8 mouse cellular contexts compared by ENCODE assay signal in genomic region chr10:128821358-128822056, GRCm38 (mm10). TPM values are rescaled to one million over a fixed set of nuclear protein-coding genes. Genes with fewer than 3 reads are reported as not detected.
DNase-seq lines count a peak whose midpoint lies in the region; ATAC-seq and TF ChIP-seq lines count a peak whose summit lies in the region.

Gene Ormdl2 (minus strand): TSS chr10:128821645.

- peak within 1 kb of the TSS; percentile 10 for H3K27ac ChIP-seq in bone marrow macrophage, adult 2 months (ENCODE audit: insufficient read depth, low read depth, low read length)
- peak within 1 kb of the TSS; percentile 36 for H3K27ac ChIP-seq in embryonic fibroblast, embryonic 13.5 days (ENCODE audit: insufficient read depth, low read length)
- H3K27ac ChIP-seq in kidney, embryonic 14.5 days (ENCODE audit: low read depth, low read length) = peak within 1 kb of the TSS; percentile 56; the same call in 1 of the 2 replicates
- peak within 1 kb of the TSS; percentile 81 for H3K27ac ChIP-seq in limb, embryonic 15.5 days

- no peaks in the 10 kb centered on the region for H3K27me3 ChIP-seq in kidney, embryonic 14.5 days (ENCODE audit: control insufficient read depth, insufficient read depth, low read length)
- no peaks in the 10 kb centered on the region for H3K27me3 ChIP-seq in limb, embryonic 15.5 days

- H3K9ac ChIP-seq in kidney, embryonic 14.5 days (ENCODE audit: low read depth, low read length) = peak within 1 kb of the TSS; percentile 80
- peak within 1 kb of the TSS; percentile 83 for H3K9ac ChIP-seq in limb, embryonic 15.5 days

- H3K4me1 ChIP-seq in bone marrow macrophage, adult 2 months (ENCODE audit: control insufficient read depth, insufficient read depth, low read length) = peaks cover 12% of the 10 kb centered on the region
- H3K4me1 ChIP-seq in embryonic fibroblast, embryonic 13.5 days (ENCODE audit: control insufficient read depth, insufficient read depth, low read length) = no peaks in the 10 kb centered on the region
- H3K4me1 ChIP-seq in kidney, embryonic 14.5 days (ENCODE audit: control insufficient read depth, insufficient read depth, low read length) = peaks cover 7% of the 10 kb centered on the region
- peaks cover 12% of the 10 kb centered on the region for H3K4me1 ChIP-seq in limb, embryonic 15.5 days

- no peak for TF ChIP-seq CTCF in bone marrow macrophage, adult 2 months (IDR thresholded peaks at IDR 0.05; ENCODE audit: low read depth, low read length)
- TF ChIP-seq CTCF in embryonic fibroblast, embryonic 13.5 days (IDR thresholded peaks at IDR 0.05; ENCODE audit: borderline replicate concordance, insufficient read depth, low read length) = no peak

- peaks cover 41% of the 10 kb centered on the region for H3K36me3 ChIP-seq in kidney, embryonic 14.5 days (ENCODE audit: control insufficient read depth, insufficient read depth, low read length)
- H3K36me3 ChIP-seq in limb, embryonic 15.5 days = peaks cover 33% of the 10 kb centered on the region

- DNase-seq in A20 (ENCODE audit: low read depth, low spot score) = peak; percentile 100
- peak; percentile 99 for DNase-seq in heart, adult 9 months (ENCODE audit: low spot score in 2 of 2)
- peak; percentile 97 to 99 for DNase-seq in monocyte, adult 2 months (ENCODE audit: low read depth in 1 of 2, low spot score in 2 of 2)
- DNase-seq in spleen, postnatal 36 days (ENCODE audit: low spot score in 2 of 2) = peak; percentile 98 to 99

- TF ChIP-seq POLR2A in bone marrow macrophage, adult 2 months (IDR thresholded peaks at IDR 0.05; ENCODE audit: borderline replicate concordance, low read depth, low read length) = no peak
- peak; percentile 75 for TF ChIP-seq POLR2A in embryonic fibroblast, embryonic 13.5 days (IDR thresholded peaks at IDR 0.05; ENCODE audit: low read depth, low read length)

- ATAC-seq in kidney, embryonic 14.5 days (ENCODE audit: low FRiP score, low TSS enrichment) = peak; percentile 100
- ATAC-seq in limb, embryonic 15.5 days (ENCODE audit: insufficient number of reproducible peaks, low FRiP score, low TSS enrichment, low read depth) = peak; percentile 100

- under 1% methylated on average over 46 of the region's 46 CpGs for WGBS in kidney, embryonic 14.5 days
- under 1% methylated on average over 46 of the region's 46 CpGs for WGBS in limb, embryonic 15.5 days

- peak within 1 kb of the TSS; percentile 68 for H3K4me3 ChIP-seq in bone marrow macrophage, adult 2 months (ENCODE audit: insufficient read depth, low read length)
- H3K4me3 ChIP-seq in embryonic fibroblast, embryonic 13.5 days (ENCODE audit: insufficient read depth, low read length) = peak within 1 kb of the TSS; percentile 88
- peak within 1 kb of the TSS; percentile 90 for H3K4me3 ChIP-seq in kidney, embryonic 14.5 days (ENCODE audit: low read length)
- peak within 1 kb of the TSS; percentile 75 for H3K4me3 ChIP-seq in limb, embryonic 15.5 days

- H3K9me3 ChIP-seq in kidney, embryonic 14.5 days (ENCODE audit: control insufficient read depth, low read length) = no peaks in the 10 kb centered on the region
- H3K9me3 ChIP-seq in limb, embryonic 15.5 days = no peaks in the 10 kb centered on the region

- peak within 1 kb of the TSS; percentile 88 for H3K4me2 ChIP-seq in kidney, embryonic 14.5 days (replicated peaks; ENCODE audit: low read depth, low read length)
- H3K4me2 ChIP-seq in limb, embryonic 15.5 days = peak within 1 kb of the TSS; percentile 72

RNA-seq across cellular contexts. Expression of gene Ormdl2, which starts in this region (rescaled TPM):
- polyA plus RNA-seq in bone marrow macrophage, adult 2 months (2012; ENCODE audit: insufficient read depth, insufficient read length, missing spikeins) = 78.1 and 83.5 TPM in 2 replicates
- polyA plus RNA-seq in embryonic fibroblast, embryonic 13.5 days (2011; ENCODE audit: insufficient read length, low read depth, missing spikeins) = 30.4 and 31.2 TPM in 2 replicates
- 86.6 and 106 TPM in 2 replicates for polyA plus RNA-seq in kidney, embryonic 14.5 days (2014; fragmentation: Nextera tagmentation; extraction: Ambion mirVana)
- polyA plus RNA-seq in limb, embryonic 15.5 days (2015; fragmentation: Nextera tagmentation; extraction: Ambion mirVana) = 64.8 and 66.3 TPM in 2 replicates

Comparison
In these comparisons a context has a peak if more than half of its experiments do, and no peak if none do; other contexts are left out.
1. Peak in every context shown above with its lines: DNase-seq, ATAC-seq, H3K4me3 ChIP-seq and H3K27ac ChIP-seq.
2. H3K27ac ChIP-seq: peak in every context shown above with its lines; median percentile 81 in limb, embryonic 15.5 days; 56 in kidney, embryonic 14.5 days; 36 in embryonic fibroblast, embryonic 13.5 days; 10 in bone marrow macrophage, adult 2 months.